ENCODE assay signal across 16 mouse cellular contexts in the genomic region with DNA sequence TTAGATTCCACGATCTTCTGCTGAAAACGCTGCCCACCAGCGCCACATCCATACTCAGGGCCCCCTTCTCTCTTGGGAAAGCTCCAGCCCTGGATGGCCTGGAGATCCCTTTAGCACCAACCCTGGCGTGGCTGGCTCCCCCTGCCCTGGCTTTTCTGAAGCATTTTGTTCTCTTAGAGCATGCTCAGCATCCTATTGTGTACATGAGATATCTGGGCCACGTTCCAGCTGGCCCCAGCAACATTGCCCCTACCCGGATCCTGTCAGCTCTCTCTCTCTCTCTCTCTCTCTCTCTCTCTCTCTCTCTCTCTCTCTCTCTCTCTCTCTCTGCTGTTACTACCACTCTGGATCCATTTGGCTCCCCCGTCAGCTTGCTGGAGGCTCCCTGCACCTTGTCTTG. TPM values are rescaled to one million over a fixed set of nuclear protein-coding genes. Genes with fewer than 3 reads are reported as not detected.
DNase-seq lines count a peak whose midpoint lies in the region; ATAC-seq and TF ChIP-seq lines count a peak whose summit lies in the region.
"Had no signal": no experiment of that assay in that cellular context is flagged by ENCODE, and none has a peak within 500 bp of the region (broad histone marks: within the 10 kb centered on the region; RNA-seq: fewer than 3 reads in every experiment).

No protein-coding gene starts in this region.

- H3K9me3 ChIP-seq in heart, embryonic 16.5 days (replicated peaks; ENCODE audit: control insufficient read depth, low read length), result no peaks in the 10 kb centered on the region
- H3K9me3 ChIP-seq in heart, embryonic 11.5 days (replicated peaks; ENCODE audit: control insufficient read depth, low read length), result no peaks in the 10 kb centered on the region
- H3K9me3 ChIP-seq in lung, embryonic 16.5 days (ENCODE audit: control insufficient read depth, low read length), result no peaks in the 10 kb centered on the region
- H3K9me3 ChIP-seq in lung, postnatal 0 days (ENCODE audit: low read length), result no peaks in the 10 kb centered on the region
- H3K9me3 ChIP-seq in embryonic facial prominence, embryonic 14.5 days (ENCODE audit: control insufficient read depth, low read length), result no peaks in the 10 kb centered on the region
- H3K9me3 ChIP-seq: limb, embryonic 12.5 days; midbrain, embryonic 12.5 days had no signal

- TF ChIP-seq EP300 in lung, postnatal 0 days (IDR thresholded peaks at IDR 0.05), result no peak

- WGBS in heart, embryonic 16.5 days, result 40% methylated on average over 7 of the region's 7 CpGs
- 66% methylated on average over 7 of the region's 7 CpGs for WGBS in heart, embryonic 11.5 days (ENCODE audit: insufficient replicate concordance)
- WGBS in lung, embryonic 16.5 days, result 40% methylated on average over 7 of the region's 7 CpGs
- WGBS in lung, postnatal 0 days, result 44% methylated on average over 7 of the region's 7 CpGs
- WGBS in embryonic facial prominence, embryonic 14.5 days, result 74% methylated on average over 7 of the region's 7 CpGs

- no peak overlapping the region for H3K4me3 ChIP-seq in heart, embryonic 16.5 days (ENCODE audit: low read length)
- no peak overlapping the region for H3K4me3 ChIP-seq in heart, embryonic 11.5 days (ENCODE audit: low read depth, low read length)
- no peak overlapping the region for H3K4me3 ChIP-seq in lung, embryonic 16.5 days (ENCODE audit: low read length)
- no peak overlapping the region for H3K4me3 ChIP-seq in lung, postnatal 0 days (ENCODE audit: low read depth, low read length)
- no peak overlapping the region for H3K4me3 ChIP-seq in embryonic facial prominence, embryonic 14.5 days (ENCODE audit: low read depth, low read length)
- H3K4me3 ChIP-seq: limb, embryonic 12.5 days; midbrain, embryonic 12.5 days had no signal

- H3K36me3 ChIP-seq in heart, embryonic 16.5 days (ENCODE audit: control insufficient read depth, insufficient read depth), result no peaks in the 10 kb centered on the region
- no peaks in the 10 kb centered on the region for H3K36me3 ChIP-seq in heart, embryonic 11.5 days (ENCODE audit: control insufficient read depth, insufficient read depth, low read length)
- no peaks in the 10 kb centered on the region for H3K36me3 ChIP-seq in lung, embryonic 16.5 days (ENCODE audit: control insufficient read depth, insufficient read depth, low read length)
- no peaks in the 10 kb centered on the region for H3K36me3 ChIP-seq in lung, postnatal 0 days (ENCODE audit: insufficient read depth, low read length)
- no peaks in the 10 kb centered on the region for H3K36me3 ChIP-seq in embryonic facial prominence, embryonic 14.5 days (ENCODE audit: control insufficient read depth, insufficient read depth, low read length)
- H3K36me3 ChIP-seq: limb, embryonic 12.5 days; midbrain, embryonic 12.5 days had no signal

- TF ChIP-seq CTCF in lung, postnatal 0 days (IDR thresholded peaks at IDR 0.05), result no peak

- no peak overlapping the region for H3K4me2 ChIP-seq in heart, embryonic 16.5 days (ENCODE audit: low read depth, low read length)
- no peak overlapping the region for H3K4me2 ChIP-seq in heart, embryonic 11.5 days
- H3K4me2 ChIP-seq in lung, embryonic 16.5 days (ENCODE audit: low read depth, low read length), result no peak overlapping the region
- no peak overlapping the region for H3K4me2 ChIP-seq in lung, postnatal 0 days (replicated peaks; ENCODE audit: low read depth, low read length)
- H3K4me2 ChIP-seq in embryonic facial prominence, embryonic 14.5 days (ENCODE audit: low read depth, low read length), result no peak overlapping the region
- H3K4me2 ChIP-seq: limb, embryonic 12.5 days; midbrain, embryonic 12.5 days had no signal

- no peak overlapping the region for H3K9ac ChIP-seq in heart, embryonic 16.5 days (ENCODE audit: low read length)
- no peak overlapping the region for H3K9ac ChIP-seq in heart, embryonic 11.5 days (ENCODE audit: low read depth, low read length)
- H3K9ac ChIP-seq in lung, embryonic 16.5 days (ENCODE audit: low read length), result 0 out of 2 replicates have a peak overlapping the region, but pooled peaks have one; percentile 2
- H3K9ac ChIP-seq in lung, postnatal 0 days (replicated peaks; ENCODE audit: low read depth), result no peak overlapping the region
- no peak overlapping the region for H3K9ac ChIP-seq in embryonic facial prominence, embryonic 14.5 days (ENCODE audit: low read depth, low read length)
- H3K9ac ChIP-seq: limb, embryonic 12.5 days; midbrain, embryonic 12.5 days had no signal

- peak; percentile 63; the same call in 1 of the 2 replicates for ATAC-seq in heart, embryonic 16.5 days (replicated peaks; ENCODE audit: extremely low read depth, insufficient read depth, low FRiP score)
- ATAC-seq in heart, embryonic 11.5 days (replicated peaks; ENCODE audit: insufficient number of reproducible peaks, low FRiP score, low TSS enrichment), result no peak
- ATAC-seq in lung, embryonic 16.5 days (ENCODE audit: low read depth), result peak; percentile 84
- no peak; the same call in 1 of the 2 replicates for ATAC-seq in lung, postnatal 0 days
- ATAC-seq in embryonic facial prominence, embryonic 14.5 days (ENCODE audit: low read depth), result 0 out of 2 replicates have a peak, but pooled peaks have one; percentile 18
- no peak for ATAC-seq in frontal cortex, adult (ENCODE audit: low TSS enrichment)

- DNase-seq in lung, postnatal 0 days (ENCODE audit: low spot score), result no peak
- peak; percentile 70 for DNase-seq in Muller cell, postnatal 12 days (ENCODE audit: inconsistent ontology term)
- DNase-seq in embryonic facial prominence, embryonic 14.5 days (ENCODE audit: low spot score), result peak; percentile 71
- DNase-seq: adrenal gland, postnatal 25 days; gastrocnemius, postnatal 25 days; heart, postnatal 10 days; kidney, adult 11 months; layer of hippocampus, postnatal 36 days; thymus, adult 18-20 months had no signal

- peaks cover 8% of the 10 kb centered on the region for H3K4me1 ChIP-seq in heart, embryonic 16.5 days (ENCODE audit: control insufficient read depth, insufficient read depth, low read length)
- no peaks in the 10 kb centered on the region for H3K4me1 ChIP-seq in heart, embryonic 11.5 days (ENCODE audit: control insufficient read depth, insufficient read depth, low read length)
- H3K4me1 ChIP-seq in lung, embryonic 16.5 days (replicated peaks; ENCODE audit: control insufficient read depth, insufficient read depth, low read length), result peaks cover 3% of the 10 kb centered on the region; the same call in 1 of the 2 replicates
- H3K4me1 ChIP-seq in lung, postnatal 0 days (ENCODE audit: insufficient read depth, low read depth, low read length), result no peaks in the 10 kb centered on the region
- peaks cover 3% of the 10 kb centered on the region; the same call in 1 of the 2 replicates for H3K4me1 ChIP-seq in embryonic facial prominence, embryonic 14.5 days (ENCODE audit: control insufficient read depth, insufficient read depth, low read length)
- H3K4me1 ChIP-seq: limb, embryonic 12.5 days; midbrain, embryonic 12.5 days had no signal

- H3K27ac ChIP-seq in heart, embryonic 16.5 days (ENCODE audit: low read length), result 0 out of 2 replicates have a peak overlapping the region, but pooled peaks have one; percentile 23
- no peak overlapping the region for H3K27ac ChIP-seq in heart, embryonic 11.5 days (ENCODE audit: low read depth, low read length)
- H3K27ac ChIP-seq in lung, embryonic 16.5 days (ENCODE audit: low read length), result no peak overlapping the region
- H3K27ac ChIP-seq in lung, postnatal 0 days (ENCODE audit: low read length), result no peak overlapping the region
- no peak overlapping the region for H3K27ac ChIP-seq in embryonic facial prominence, embryonic 14.5 days (replicated peaks; ENCODE audit: low read depth, low read length)
- H3K27ac ChIP-seq: limb, embryonic 12.5 days; midbrain, embryonic 12.5 days had no signal

- no peaks in the 10 kb centered on the region for H3K27me3 ChIP-seq in heart, embryonic 16.5 days (ENCODE audit: control insufficient read depth, insufficient read depth, low read length)
- H3K27me3 ChIP-seq in heart, embryonic 11.5 days (ENCODE audit: control insufficient read depth, insufficient read depth, low read length), result no peaks in the 10 kb centered on the region
- no peaks in the 10 kb centered on the region for H3K27me3 ChIP-seq in lung, embryonic 16.5 days (ENCODE audit: control insufficient read depth, insufficient read depth, low read depth, low read length)
- H3K27me3 ChIP-seq in lung, postnatal 0 days (replicated peaks; ENCODE audit: insufficient read depth, low read length), result no peaks in the 10 kb centered on the region
- no peaks in the 10 kb centered on the region for H3K27me3 ChIP-seq in embryonic facial prominence, embryonic 14.5 days (replicated peaks; ENCODE audit: control insufficient read depth, insufficient read depth, low read length)
- H3K27me3 ChIP-seq: midbrain, embryonic 12.5 days had no signal

RNA-seq across cellular contexts. Expression of a gene that starts 37.2 kb away (rescaled TPM):
- 0.05 TPM in 1 of 2 replicates, not detected in the other for polyA plus RNA-seq in heart, embryonic 16.5 days (2015; fragmentation: Nextera tagmentation; extraction: Ambion mirVana)
- polyA plus RNA-seq in heart, embryonic 11.5 days (2014; fragmentation: Nextera tagmentation; extraction: Ambion mirVana), result not detected in 2 replicates
- polyA plus RNA-seq in lung, embryonic 16.5 days (2015; fragmentation: Nextera tagmentation; extraction: Ambion mirVana), result 0.16 and 0.19 TPM in 2 replicates
- 0.17 and 0.48 TPM in 2 replicates for polyA plus RNA-seq in lung, postnatal 0 days (2015; fragmentation: Nextera tagmentation; extraction: Ambion mirVana)
- 0.17 TPM in 1 of 2 replicates, not detected in the other for polyA plus RNA-seq in embryonic facial prominence, embryonic 14.5 days (2014; fragmentation: Nextera tagmentation; extraction: Ambion mirVana)
- polyA plus RNA-seq: limb, embryonic 12.5 days; liver, embryonic 16.5 days; midbrain, embryonic 12.5 days had no signal

Comparison
In these comparisons a context has a peak if more than half of its experiments do, and no peak if none do; other contexts are left out.
1. ATAC-seq: peak in heart, embryonic 16.5 days (single experiment), lung, embryonic 16.5 days (single experiment) and embryonic facial prominence, embryonic 14.5 days (single experiment); none in heart, embryonic 11.5 days (single experiment), lung, postnatal 0 days (single experiment) and frontal cortex, adult (single experiment).